Mouse (Mus musculus) right cerebral cortex, adult 2 months (tissue): ENCODE measurements around the gene N4bp1.

Source experiments
- DNase-seq, 2 experiments: peaks; one replicate each; pipeline ENCODE4 v3.0.0; 2021 to 2022; ENCODE audit warnings: low spot score in 2 of 2

Gene N4bp1

DNA sequence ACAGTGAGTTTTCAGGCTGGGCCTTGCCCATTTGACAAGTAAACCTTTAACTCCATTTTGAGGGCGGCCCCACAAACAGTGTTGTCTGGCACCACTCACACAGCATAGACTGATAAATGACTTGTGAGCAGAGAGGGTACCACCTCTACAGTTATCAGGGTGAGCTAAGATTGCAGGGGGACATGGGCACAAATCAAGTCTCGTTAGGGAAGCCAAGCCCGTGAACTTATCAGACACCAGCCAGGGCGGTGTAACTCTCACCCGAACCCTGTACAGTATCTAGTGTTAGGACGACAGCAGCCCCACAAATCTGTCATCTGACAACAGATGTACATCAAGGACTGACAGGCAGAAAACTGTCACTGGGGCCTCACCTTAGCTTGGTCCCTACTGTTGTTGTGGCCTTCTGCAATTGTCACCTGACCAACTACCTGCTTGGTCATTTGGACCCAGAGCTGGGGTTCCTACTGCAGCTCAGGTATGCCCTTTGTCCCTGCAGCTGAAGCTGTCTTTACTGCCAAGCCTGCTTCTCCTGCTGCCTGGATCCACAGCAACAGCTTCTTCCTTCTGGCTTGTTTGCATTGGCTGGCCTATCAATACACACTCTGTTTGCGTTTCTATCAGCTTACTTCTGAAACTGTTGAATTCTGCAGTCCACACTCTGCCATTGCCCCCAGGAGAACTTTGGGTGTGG is 12.8 kb upstream of the N4bp1 start:
- no peak for DNase-seq

DNA sequence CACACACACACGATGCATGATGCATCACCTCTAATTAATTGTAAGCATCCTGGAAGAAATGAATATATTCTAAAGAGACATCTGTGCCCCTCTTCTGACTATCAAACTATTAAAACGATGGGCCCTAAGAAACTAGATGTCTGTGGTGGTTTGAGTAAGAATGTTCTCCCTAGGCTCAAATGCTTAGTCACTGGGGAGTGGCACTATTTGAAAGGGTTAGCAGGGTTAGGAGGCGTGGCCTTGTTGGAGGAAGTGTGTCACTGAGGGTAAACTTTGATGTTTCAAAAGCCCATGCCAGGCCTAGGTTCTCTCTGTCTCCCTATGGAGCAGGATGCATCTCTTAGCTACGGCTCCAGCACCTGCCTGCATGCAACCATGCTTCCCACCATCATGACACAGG is 10.3 kb upstream of the N4bp1 start:
- no peak for DNase-seq

DNA sequence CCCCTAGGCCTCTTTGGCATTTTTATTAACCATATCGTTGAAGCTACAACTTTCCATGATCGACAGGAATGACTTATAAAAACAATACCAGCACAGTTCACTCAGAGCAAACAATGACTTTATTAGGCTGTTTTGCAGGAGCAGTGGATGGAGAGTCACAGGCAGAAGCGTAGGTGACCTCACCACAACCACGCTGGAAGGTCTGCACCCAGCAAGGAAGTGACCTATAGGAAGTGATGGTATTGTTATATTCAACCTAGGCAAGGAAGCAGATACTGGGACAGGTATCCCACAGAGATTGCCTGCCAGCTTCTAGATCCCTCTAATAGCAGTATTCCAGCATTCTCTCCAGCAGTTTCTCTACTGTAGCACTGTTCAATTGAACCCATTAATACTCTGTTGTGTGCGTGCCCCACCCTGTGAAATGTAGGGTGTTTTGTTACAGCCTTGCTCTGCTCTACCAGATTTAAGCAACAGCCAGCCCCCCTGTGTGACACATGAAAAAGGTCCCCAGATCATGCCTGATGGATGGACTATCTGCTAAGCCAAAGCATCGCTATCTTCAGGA is 9.2 kb upstream of the N4bp1 start:
- no peak for DNase-seq

DNA sequence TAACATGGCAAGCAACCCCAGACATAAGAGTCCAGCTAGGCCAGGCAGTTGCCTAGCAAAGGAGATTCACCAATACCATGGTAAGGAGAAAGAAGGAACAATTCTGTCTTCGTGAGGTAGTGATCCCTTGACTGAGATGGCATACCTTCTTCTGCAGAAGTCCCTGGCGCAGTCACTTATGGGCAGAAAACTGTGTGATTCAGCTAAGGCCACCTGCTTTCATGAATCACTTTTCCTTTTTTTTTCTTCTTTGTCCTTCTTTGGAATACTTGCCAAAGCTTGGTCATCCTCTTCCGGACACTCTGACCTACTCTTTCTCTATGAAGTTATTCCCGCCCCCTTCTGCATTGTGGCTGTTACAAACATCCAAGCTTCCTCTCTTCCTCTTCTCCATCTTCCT is 8.5 kb upstream of the N4bp1 start:
- DNase-seq: no peak

DNA sequence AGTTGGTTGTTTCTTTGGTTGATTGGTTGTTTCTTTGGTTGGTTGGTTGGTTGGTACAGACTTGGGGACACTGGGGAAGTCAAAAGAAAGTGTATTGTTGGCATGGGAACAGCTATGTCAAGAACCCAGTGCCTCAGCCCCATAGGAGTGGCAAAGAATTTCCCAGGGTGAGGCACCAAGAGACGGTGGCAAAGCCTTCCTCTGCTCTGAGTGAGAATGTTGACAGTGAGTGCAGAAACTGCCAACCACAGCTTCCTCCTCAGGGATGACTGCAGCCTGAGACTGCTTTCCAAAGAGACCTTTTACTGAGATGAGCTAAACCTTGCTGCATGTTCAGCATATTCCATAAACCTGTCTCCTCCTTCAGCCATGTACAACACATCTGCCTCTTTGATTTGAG is 6.5 kb upstream of the N4bp1 start:
- no peak for DNase-seq

DNA sequence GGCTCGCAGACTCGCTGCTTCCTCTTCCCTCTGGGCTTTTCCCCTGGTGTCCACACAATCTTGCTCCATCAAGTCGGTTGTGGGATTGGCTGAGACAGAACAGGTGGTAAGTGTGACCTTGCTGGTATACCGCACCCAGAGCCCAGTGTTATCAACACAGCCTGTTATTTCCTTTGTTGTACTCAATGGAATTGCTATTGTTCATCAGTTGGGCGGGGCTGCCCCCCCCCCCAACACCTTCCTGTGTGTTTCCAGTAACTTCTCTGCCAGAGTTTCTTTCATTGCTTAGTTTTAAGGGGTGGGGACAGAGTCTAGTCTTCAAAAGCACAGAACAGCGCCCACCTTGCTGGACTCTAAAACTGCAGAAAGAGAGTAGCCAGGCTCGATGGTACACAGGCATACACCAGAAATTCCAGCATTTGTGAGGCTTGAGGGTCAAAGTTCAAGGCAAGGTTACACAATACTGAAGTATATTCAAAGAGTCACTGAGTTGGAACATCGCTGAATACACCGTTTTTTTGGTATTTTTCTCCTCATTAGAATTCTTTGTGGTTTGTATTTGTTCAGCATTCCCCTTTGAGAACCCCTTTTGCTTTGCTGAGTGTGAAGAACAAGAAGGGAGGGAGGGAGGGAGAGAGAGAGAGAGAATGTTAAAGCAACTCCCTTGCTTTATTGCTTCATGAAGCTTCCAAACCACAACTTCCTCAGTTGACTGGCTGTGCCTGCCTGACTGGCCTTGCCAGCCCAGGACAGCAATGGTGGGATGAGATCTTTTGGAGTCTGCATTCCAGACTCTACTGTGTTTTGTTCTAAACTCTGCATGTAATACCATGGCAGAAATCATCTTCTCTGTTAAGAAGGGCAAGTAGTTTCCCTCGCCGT is 3.2 kb upstream of the N4bp1 start:
- DNase-seq: no peak

DNA sequence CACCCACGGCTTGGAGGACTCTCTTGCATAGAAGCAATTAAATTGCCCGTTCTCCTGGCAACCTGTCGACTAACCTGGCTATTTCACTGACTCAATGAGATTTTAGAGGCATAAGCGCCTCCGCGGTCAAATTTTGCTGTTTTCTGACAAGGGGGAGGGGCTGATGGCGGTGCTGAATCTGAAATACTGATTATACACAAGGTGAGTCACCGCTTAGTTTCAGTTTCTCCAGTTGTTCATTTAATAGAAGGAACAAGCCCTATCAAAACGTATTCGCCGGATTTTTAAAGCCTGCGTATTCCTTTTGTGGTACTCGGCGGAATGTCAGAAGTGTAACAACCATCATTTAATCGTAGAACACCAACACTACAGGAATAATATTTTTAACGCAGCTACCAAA is 991 bp downstream of the N4bp1 start:
- DNase-seq: peak; percentile 51 to 53

DNA sequence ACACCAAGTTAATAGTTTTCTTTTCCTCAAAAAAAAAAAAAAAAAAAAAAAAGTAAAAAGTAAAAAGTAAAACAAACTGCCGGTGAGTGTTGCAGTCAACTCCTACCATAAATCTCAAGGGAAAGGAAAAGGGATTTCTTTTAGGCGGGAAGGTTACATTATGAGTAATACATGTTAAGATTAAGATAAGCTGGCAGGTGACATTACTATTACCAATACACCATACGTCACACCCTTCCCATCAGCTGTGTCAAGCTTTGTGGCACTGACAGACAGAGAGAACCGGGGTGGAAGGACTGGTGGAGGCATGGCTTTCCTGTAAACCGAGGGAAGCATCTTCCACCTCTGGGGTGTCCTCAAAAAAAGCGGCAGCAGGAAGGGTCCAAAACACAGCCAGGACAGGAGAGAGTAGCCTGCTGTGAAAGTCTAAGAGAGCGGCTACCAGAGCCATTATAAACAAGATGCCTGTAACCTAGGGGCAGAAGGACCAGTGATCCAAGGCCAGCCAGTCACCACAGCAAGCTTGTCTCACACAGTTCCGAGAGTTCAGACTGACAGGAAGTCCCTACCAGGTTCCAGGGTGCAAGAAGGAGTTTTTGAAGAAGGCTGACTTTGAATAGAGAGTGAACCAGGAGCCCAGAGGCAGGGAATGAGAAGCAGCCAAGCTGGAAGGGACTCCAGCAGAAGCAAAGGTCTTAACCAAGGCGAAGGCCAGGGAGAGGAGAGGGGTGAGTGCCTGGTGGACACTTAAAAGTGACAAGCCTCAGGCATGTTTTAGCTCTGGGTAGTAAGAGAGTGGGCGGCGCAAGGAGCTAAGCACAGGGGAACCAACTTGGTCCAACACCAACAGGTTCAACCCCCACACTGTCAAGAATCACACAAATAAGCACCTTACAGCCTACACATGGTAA is 2.2 kb downstream of the N4bp1 start:
- DNase-seq: no peak

DNA sequence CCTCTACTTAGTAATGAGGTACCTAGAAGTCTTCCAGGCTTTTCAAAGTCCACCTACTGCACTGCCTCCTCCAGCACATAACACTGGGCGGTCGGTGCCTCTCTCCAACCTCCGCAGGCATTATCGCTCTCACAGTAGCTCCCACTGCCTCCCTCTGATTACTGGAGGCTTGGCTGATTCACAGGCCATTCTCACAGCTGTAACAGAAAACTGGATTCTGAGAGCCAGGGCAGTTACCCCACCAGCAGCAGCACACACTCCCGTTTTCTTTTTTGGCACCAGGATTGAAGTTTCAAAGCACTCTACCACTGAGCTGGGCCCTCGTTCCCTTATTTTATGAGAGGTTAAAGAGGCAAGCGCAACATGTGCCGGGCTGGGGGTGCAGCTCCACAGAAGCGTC is 3.1 kb downstream of the N4bp1 start:
- DNase-seq: no peak

DNA sequence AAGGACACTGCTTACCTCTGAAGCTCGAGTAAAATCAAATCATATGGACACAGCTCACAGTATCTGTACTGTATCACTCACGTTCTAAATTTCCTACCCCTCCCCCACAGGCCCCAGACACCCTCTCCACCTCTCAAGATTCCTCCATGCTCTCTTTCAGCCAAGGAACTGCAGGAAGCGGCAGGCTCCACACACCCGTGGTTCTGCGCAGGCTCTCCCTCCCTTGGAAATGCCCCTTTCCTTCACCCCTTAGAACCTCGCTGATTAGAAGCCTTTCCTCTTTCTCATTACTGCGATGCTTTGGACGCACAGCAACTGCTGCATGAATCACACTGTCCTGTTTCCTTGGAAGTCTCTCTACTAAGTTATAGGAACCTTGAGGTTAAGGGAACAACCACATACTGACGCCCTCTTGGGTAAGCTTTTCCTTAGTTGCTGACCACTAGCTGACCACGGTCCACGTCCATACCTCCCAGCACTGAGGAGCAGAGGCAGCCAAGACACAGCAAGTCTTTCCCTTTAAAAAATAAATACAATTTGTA is 3.9 kb downstream of the N4bp1 start:
- DNase-seq: no peak

DNA sequence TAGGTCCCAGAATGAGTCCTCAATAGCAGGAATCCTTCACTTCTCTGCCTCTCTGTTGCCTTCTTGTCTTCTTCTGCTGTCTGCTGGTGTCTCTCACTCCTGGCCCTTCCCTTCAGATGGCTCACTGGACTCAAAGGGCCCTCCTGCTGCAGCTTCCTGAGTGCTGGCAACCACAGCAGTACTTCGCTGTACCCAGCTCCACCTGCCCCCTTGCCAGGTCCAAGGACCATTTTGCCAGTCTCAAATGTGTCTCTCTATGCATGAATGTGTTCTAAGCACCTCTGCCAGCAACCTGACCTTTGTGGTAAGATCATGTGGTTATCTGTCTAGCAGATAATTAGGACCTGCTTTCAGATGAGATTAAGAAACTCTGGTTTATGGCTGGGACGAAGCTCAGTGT is 8.2 kb downstream of the N4bp1 start:
- no peak for DNase-seq

DNA sequence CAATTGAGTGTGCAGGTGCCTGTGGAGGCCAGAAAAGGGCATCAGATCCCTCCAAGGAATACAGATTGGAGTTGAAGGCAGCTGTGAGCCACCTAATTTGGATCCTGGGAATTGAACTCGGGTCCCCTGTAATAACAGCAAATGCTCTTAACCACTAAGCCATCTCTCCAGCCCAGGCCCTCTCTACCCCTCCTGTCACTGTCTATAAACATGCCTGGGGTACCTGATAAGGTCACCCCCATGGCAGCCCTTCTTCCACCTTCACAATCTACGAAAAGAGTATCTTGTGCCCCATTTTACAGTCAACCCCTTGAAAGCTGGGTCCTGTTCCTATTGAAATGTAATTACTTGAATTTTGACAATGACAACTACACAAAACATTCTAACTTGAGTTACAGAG is 11.0 kb downstream of the N4bp1 start:
- no peak for DNase-seq

DNA sequence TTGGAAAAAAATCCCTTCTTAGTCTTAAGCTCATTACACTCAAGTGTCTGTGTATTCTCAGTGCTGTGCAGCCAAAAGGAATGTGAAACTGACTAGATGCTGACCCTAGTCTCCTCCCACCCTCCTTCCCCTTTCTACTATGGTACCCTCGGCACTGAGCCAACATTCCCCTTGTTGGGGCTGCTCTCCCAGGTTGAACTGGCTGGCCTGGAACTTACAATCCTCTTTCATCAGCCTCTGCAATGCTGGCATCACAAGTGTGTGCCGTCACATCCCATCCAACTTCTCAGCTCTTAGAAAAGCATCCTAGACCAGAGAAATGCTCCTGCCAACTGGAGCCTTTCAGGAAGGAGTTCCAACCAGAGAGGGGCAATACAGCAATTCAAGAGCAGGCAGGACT is 11.9 kb downstream of the N4bp1 start:
- DNase-seq: no peak

DNA sequence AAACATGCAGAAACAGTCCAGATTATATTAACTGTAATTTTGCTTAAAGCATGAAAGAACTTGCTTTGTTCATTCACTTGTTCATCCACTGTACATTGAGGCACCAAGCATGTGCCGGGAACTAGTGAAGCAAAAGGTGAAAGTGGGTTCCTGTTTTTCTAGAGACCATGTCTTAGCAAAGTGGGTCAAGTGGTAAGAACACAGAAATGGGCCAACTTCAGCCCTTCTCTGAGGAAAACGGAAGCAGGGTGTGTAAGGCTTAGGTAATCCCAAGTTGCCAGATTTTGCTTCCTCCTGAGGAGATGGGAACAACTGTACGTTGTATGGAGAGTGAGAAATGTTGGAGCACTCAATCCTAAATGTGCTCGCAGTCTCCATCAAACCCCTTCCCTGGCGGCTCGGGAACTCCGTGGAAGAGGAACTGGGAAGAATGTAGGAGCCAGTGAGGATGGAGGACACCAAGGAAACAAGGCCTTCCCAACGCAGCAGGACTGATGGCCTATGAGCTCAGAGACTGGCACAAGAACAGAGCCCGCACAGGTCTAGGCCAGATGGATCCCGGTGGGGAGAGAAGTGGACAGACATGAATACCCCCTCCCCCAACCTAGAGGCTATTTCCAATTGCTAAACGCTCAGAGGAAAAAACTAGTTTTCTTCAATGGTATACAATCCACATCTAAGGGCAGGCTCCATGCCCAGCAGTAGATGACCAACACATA is 12.8 kb downstream of the N4bp1 start:
- no peak for DNase-seq

DNA sequence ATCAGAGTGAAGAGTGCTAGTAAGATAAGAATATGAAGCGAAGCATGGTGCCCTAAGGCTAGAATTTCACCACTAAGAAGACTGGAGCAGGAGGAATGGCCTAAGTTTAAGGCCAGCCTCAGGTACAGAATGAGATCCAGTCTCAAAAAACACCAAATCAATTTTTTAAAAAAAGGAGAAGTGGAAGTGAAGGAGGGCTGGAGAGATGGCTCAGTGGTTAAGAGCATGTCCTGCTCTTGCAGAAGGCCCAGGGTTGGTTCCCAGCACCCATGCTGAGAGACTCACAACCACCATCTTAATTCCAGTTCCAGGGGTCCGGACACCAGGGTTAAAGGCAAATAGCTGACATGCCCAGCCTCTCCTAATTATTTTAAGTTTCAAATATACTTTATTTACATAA is 13.6 kb downstream of the N4bp1 start:
- DNase-seq: no peak

DNA sequence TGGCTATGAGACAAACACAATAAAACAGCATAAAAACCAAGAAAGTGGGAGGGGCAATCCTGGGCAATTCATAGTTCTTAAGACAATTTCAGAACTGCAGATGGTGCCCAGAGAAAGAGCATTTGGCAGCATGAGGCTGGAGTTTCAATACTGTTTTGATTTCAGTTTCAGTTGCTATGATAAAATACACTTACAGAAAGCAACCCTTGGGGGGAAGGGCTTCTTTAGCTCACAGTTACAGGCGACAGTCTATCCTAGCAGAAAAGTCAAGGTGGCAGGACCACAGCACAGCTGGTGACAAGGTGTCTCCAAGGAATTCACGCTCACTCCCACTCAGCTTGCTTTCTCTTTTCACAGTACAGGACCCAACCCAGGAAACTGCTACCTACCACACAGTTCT is 14.3 kb downstream of the N4bp1 start:
- DNase-seq: no peak

DNA sequence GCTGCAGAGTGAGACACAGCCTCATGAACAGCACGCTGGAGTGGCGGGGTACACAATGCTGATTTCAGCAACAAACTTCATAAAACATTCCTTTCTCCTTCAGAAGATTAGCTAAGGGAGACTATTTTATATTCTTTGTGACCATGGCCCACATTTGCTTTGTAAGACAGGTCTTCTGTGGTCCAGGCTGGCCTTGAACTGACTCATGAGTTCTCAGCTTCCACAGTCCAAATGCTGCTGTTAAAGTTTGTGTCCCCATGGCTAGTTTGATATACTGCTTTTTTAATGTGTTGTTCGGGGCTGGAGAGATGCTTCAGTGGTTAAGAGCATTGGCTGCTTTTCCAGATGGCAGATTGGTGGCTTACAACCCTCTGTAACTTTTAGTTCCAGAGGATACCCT is 17.0 kb downstream of the N4bp1 start:
- no peak for DNase-seq

DNA sequence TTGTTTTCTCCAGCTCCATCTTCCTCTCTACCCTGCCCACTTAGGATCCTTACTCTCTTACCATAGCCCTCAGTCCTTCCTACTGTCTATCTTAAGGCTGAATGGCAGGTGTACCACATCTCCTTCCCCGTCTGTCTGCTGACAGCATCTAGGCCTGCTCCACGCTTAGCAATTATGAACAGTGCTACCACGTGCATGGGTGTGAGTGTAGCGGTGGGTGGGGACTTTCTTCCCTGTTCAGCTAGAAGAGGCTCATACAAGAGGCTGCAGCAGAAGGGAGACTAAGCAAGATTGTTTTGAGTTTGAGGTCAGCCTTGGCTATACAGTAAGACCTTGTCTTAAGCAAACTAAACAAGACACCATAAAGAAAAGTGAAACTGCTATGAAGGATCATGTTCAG is 20.3 kb downstream of the N4bp1 start:
- DNase-seq: no peak

DNA sequence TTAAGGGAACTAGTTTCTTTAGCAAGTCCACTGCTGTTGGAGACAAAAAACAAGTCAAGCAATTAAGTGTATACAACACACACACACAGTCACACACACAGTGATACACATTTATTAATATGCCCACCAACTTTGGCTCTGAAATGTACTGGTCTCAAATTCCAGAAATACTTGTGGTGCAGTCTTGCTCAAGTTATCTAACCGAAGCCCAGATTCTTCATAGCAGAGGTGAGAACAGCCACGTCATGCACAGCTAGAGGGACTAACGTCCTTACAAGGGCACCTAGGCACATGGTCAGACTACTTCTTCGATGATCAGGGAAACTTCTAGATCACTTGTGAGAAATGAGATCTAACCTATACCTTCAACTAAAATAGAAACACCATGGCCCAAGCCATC is 22.2 kb downstream of the N4bp1 start:
- DNase-seq: no peak

DNA sequence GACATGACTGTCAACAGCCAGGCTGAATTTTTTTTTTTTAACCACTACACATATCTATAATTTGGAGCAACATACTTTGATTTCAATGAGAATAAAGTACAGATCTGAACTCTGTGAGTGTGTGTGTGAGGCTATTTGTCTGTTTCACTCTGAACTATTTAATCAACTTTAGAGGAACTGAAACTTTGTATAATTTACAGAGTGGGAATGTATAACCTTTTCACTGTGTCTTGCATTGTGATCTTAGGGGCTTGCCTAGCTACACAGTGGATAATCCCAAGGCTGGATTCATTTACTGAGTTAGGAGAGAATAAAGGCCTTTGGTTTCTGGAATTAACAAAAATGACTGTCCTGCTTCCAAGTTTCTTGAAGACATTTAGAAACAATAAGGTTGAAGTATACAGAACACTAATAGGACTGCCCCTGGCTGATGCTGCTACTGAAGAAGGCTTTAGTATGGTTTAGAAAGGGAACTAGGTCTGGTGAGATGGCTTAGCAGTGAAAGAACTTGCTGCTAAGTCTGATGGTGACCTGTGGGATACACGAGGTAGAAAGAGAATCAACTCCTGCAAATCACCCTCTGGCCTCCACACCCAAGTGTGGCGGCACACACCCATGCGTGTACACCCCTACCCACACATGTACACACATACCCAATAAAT is 22.8 kb downstream of the N4bp1 start:
- DNase-seq: no peak

DNA sequence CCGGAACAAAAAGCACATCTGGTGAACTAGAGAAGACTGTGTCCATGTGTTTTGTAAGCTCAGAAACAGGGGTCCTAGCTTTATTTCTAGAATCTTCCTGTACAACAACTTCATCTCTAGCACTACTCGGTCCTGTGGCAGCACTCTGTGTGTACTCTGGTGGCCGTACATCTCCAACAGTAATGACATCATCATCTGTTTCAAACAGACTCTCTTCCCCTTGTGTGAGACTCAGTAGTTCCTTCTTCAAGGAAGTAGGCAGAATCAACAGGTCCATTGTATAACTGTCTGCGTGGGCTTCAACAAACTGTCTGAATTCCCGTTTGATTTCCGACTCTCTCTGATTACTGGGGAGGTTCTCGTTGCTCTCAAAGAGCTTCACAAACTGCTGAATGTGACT is 23.5 kb downstream of the N4bp1 start:
- no peak for DNase-seq
